Mouse (Mus musculus): ENCODE results near the gene Cfap20. TPM values are rescaled to one million over a fixed set of nuclear protein-coding genes. Genes with fewer than 3 reads are reported as not detected.

Gene Cfap20
- polyA plus RNA-seq, 1 experiment from 2014 or later, result 139 TPM

DNA sequence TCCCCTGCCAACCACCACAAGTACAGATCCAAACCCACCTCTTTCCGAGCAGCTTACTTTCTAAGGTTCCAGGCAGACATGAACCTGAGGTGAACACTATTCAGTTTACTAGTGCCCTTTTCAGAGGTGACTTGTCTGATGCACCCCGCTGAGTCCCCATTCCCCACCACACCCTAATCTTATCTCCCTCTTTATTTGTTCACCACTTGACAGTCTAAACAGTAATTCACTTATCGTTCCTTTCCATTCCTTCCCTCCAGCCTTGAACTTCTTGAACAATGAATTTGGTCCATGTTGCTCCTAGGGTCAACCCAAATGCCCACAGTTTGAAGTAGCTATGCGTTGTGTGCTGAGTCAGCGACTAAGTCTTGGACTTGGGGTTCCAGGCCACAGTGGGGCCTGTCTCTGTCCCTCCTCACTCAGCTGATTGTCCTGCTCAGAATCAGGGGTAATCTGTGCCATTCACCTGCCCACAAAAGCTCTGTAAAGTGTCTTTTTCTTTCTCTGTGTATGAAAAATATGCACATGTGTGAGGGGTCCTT is 5.6 kb upstream of the Cfap20 start:
- no peak overlapping the region for H3K27ac ChIP-seq (ENCODE audit: low read depth, low read length)
- H3K4me2 ChIP-seq, result no peak overlapping the region
- 73% methylated on average over 5 of the region's 5 CpGs for WGBS (ENCODE audit: insufficient replicate concordance)
- H3K9ac ChIP-seq (ENCODE audit: low read depth, low read length), result no peak overlapping the region
- no peaks in the 10 kb centered on the region for H3K27me3 ChIP-seq (ENCODE audit: control insufficient read depth, insufficient read depth, low read length)
- H3K9me3 ChIP-seq (replicated peaks; ENCODE audit: control insufficient read depth, low read length), result no peaks in the 10 kb centered on the region
- no peaks in the 10 kb centered on the region for H3K4me1 ChIP-seq (ENCODE audit: control insufficient read depth, insufficient read depth, low read length)
- no peak for ATAC-seq (replicated peaks; ENCODE audit: insufficient number of reproducible peaks, low FRiP score, low TSS enrichment)
- H3K36me3 ChIP-seq (ENCODE audit: control insufficient read depth, insufficient read depth, low read length), result no peaks in the 10 kb centered on the region
- H3K4me3 ChIP-seq (ENCODE audit: low read depth, low read length), result no peak overlapping the region

GRCm38 (mm10) chr8:95439421-95439820 is 4.8 kb upstream of the Cfap20 start:
- no peak overlapping the region for H3K4me3 ChIP-seq (ENCODE audit: low read depth, low read length)
- H3K27me3 ChIP-seq (ENCODE audit: control insufficient read depth, insufficient read depth, low read length), result no peaks in the 10 kb centered on the region
- H3K9ac ChIP-seq (ENCODE audit: low read depth, low read length), result no peak overlapping the region
- H3K9me3 ChIP-seq (replicated peaks; ENCODE audit: control insufficient read depth, low read length), result no peaks in the 10 kb centered on the region
- ATAC-seq (replicated peaks; ENCODE audit: insufficient number of reproducible peaks, low FRiP score, low TSS enrichment), result no peak
- H3K36me3 ChIP-seq (ENCODE audit: control insufficient read depth, insufficient read depth, low read length), result no peaks in the 10 kb centered on the region
- H3K4me1 ChIP-seq (ENCODE audit: control insufficient read depth, insufficient read depth, low read length), result no peaks in the 10 kb centered on the region
- no peak overlapping the region for H3K4me2 ChIP-seq
- no peak overlapping the region for H3K27ac ChIP-seq (ENCODE audit: low read depth, low read length)
- 82% methylated on average over 2 of the region's 2 CpGs for WGBS (ENCODE audit: insufficient replicate concordance)

DNA sequence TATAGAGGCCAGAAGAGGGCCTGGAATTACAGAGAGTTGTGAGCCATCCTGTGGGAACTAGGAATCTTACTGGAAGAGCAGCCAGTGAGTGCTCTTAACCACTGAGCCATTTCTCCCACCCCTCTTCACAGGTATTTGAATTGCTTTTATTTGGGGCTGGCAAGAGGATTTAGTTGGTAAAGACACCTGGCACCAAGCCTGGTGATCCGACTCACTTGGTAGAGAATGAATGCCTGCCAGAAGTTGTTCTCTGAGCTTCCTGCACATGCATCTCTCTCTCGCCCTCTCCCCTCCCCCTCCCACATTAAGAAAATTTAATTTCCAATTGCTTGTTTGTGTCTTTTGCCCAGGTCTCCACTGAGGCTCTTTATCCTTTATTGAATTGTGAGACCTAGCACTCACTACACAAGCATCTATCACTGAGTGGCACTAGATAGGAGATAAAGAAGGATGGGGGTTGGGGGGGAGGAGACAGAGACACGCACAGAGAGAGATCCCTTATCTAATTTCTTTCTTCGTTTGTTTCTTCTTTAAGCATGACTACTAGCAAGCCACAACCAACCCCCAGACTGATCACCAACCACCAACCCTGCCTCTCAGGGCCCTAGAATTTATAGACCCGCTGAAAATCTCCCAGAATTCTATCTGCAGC is 2.8 kb upstream of the Cfap20 start:
- no peak overlapping the region for H3K9ac ChIP-seq (ENCODE audit: low read depth, low read length)
- H3K4me2 ChIP-seq, result no peak overlapping the region
- ATAC-seq (replicated peaks; ENCODE audit: insufficient number of reproducible peaks, low FRiP score, low TSS enrichment), result no peak
- no peaks in the 10 kb centered on the region for H3K36me3 ChIP-seq (ENCODE audit: control insufficient read depth, insufficient read depth, low read length)
- no peak overlapping the region for H3K4me3 ChIP-seq (ENCODE audit: low read depth, low read length)
- 39% methylated on average over 5 of the region's 5 CpGs for WGBS (ENCODE audit: insufficient replicate concordance)
- no peaks in the 10 kb centered on the region for H3K27me3 ChIP-seq (ENCODE audit: control insufficient read depth, insufficient read depth, low read length)
- H3K27ac ChIP-seq (ENCODE audit: low read depth, low read length), result no peak overlapping the region
- peaks cover 10% of the 10 kb centered on the region for H3K4me1 ChIP-seq (ENCODE audit: control insufficient read depth, insufficient read depth, low read length)
- H3K9me3 ChIP-seq (replicated peaks; ENCODE audit: control insufficient read depth, low read length), result no peaks in the 10 kb centered on the region

GRCm38 (mm10) chr8:95435930-95436329 is 1.3 kb upstream of the Cfap20 start:
- Histone ChIP-seq H3K9me3 (replicated peaks; ENCODE audit: control insufficient read depth, low read length) (no peaks in the 10 kb centered on the region), H3K27me3 (ENCODE audit: control insufficient read depth, insufficient read depth, low read length) (no peaks in the 10 kb centered on the region), H3K4me3 (ENCODE audit: low read depth, low read length) (no peak overlapping the region), H3K36me3 (ENCODE audit: control insufficient read depth, insufficient read depth, low read length) (no peaks in the 10 kb centered on the region), H3K4me1 (ENCODE audit: control insufficient read depth, insufficient read depth, low read length) (peaks cover 24% of the 10 kb centered on the region), H3K27ac (ENCODE audit: low read depth, low read length) (no peak overlapping the region), H3K9ac (ENCODE audit: low read depth, low read length) (no peak overlapping the region), H3K4me2 (no peak overlapping the region)
- 83% methylated on average over 3 of the region's 3 CpGs for WGBS (ENCODE audit: insufficient replicate concordance)
- ATAC-seq (replicated peaks; ENCODE audit: insufficient number of reproducible peaks, low FRiP score, low TSS enrichment), result no peak

GRCm38 (mm10) chr8:95435471-95435870 is 802 bp upstream of the Cfap20 start:
- H3K4me1 ChIP-seq (ENCODE audit: control insufficient read depth, insufficient read depth, low read length), result peaks cover 28% of the 10 kb centered on the region
- no peaks in the 10 kb centered on the region for H3K36me3 ChIP-seq (ENCODE audit: control insufficient read depth, insufficient read depth, low read length)
- 92% methylated on average over 9 of the region's 9 CpGs for WGBS (ENCODE audit: insufficient replicate concordance)
- H3K27me3 ChIP-seq (ENCODE audit: control insufficient read depth, insufficient read depth, low read length), result no peaks in the 10 kb centered on the region
- H3K27ac ChIP-seq (ENCODE audit: low read depth, low read length), result 0 out of 2 replicates have a peak overlapping the region, but pooled peaks have one; percentile 46
- no peak for ATAC-seq (replicated peaks; ENCODE audit: insufficient number of reproducible peaks, low FRiP score, low TSS enrichment)
- H3K4me3 ChIP-seq (ENCODE audit: low read depth, low read length), result no peak overlapping the region
- peak overlapping the region; percentile 80; the same call in 1 of the 2 replicates for H3K4me2 ChIP-seq
- no peak overlapping the region for H3K9ac ChIP-seq (ENCODE audit: low read depth, low read length)
- H3K9me3 ChIP-seq (replicated peaks; ENCODE audit: control insufficient read depth, low read length), result no peaks in the 10 kb centered on the region

GRCm38 (mm10) chr8:95434233-95434632 is 436 bp downstream of the Cfap20 start:
- Histone ChIP-seq H3K9ac (ENCODE audit: low read depth, low read length) (peak overlapping the region; percentile 93), H3K27ac (ENCODE audit: low read depth, low read length) (peak overlapping the region; percentile 93), H3K9me3 (replicated peaks; ENCODE audit: control insufficient read depth, low read length) (no peaks in the 10 kb centered on the region), H3K27me3 (ENCODE audit: control insufficient read depth, insufficient read depth, low read length) (no peaks in the 10 kb centered on the region), H3K4me1 (ENCODE audit: control insufficient read depth, insufficient read depth, low read length) (peaks cover 41% of the 10 kb centered on the region), H3K4me3 (ENCODE audit: low read depth, low read length) (peak overlapping the region; percentile 97), H3K4me2 (peak overlapping the region; percentile 80), H3K36me3 (ENCODE audit: control insufficient read depth, insufficient read depth, low read length) (no peaks in the 10 kb centered on the region)
- WGBS (ENCODE audit: insufficient replicate concordance), result 2% methylated on average over 25 of the region's 25 CpGs
- peak; percentile 45; the same call in 1 of the 2 replicates for ATAC-seq (replicated peaks; ENCODE audit: insufficient number of reproducible peaks, low FRiP score, low TSS enrichment)

GRCm38 (mm10) chr8:95433124-95433523 is 1.5 kb downstream of the Cfap20 start:
- ATAC-seq (replicated peaks; ENCODE audit: insufficient number of reproducible peaks, low FRiP score, low TSS enrichment), result no peak
- 70% methylated on average over 4 of the region's 4 CpGs for WGBS (ENCODE audit: insufficient replicate concordance)
- Histone ChIP-seq H3K36me3 (ENCODE audit: control insufficient read depth, insufficient read depth, low read length) (no peaks in the 10 kb centered on the region), H3K9me3 (replicated peaks; ENCODE audit: control insufficient read depth, low read length) (no peaks in the 10 kb centered on the region), H3K4me3 (ENCODE audit: low read depth, low read length) (peak overlapping the region; percentile 97), H3K27me3 (ENCODE audit: control insufficient read depth, insufficient read depth, low read length) (no peaks in the 10 kb centered on the region), H3K9ac (ENCODE audit: low read depth, low read length) (peak overlapping the region; percentile 93), H3K4me2 (peak overlapping the region; percentile 80), H3K27ac (ENCODE audit: low read depth, low read length) (peak overlapping the region; percentile 17; the same call in 1 of the 2 replicates), H3K4me1 (ENCODE audit: control insufficient read depth, insufficient read depth, low read length) (peaks cover 51% of the 10 kb centered on the region)

- no peak for ATAC-seq (replicated peaks; ENCODE audit: insufficient number of reproducible peaks, low FRiP score, low TSS enrichment)
- Histone ChIP-seq H3K4me3 (ENCODE audit: low read depth, low read length) (peak overlapping the region; percentile 97), H3K4me1 (ENCODE audit: control insufficient read depth, insufficient read depth, low read length) (peaks cover 57% of the 10 kb centered on the region), H3K4me2 (peak overlapping the region; percentile 80), H3K27me3 (ENCODE audit: control insufficient read depth, insufficient read depth, low read length) (no peaks in the 10 kb centered on the region), H3K9me3 (replicated peaks; ENCODE audit: control insufficient read depth, low read length) (no peaks in the 10 kb centered on the region), H3K9ac (ENCODE audit: low read depth, low read length) (no peak overlapping the region; the same call in 1 of the 2 replicates), H3K27ac (ENCODE audit: low read depth, low read length) (peak overlapping the region; percentile 17; the same call in 1 of the 2 replicates), H3K36me3 (ENCODE audit: control insufficient read depth, insufficient read depth, low read length) (no peaks in the 10 kb centered on the region)
- 71% methylated on average over 3 of the region's 3 CpGs for WGBS (ENCODE audit: insufficient replicate concordance)
Measured at GRCm38 (mm10) chr8:95432471-95432870, 2.2 kb downstream of the Cfap20 start.

Measured in heart, embryonic 11.5 days (tissue).